Mouse (Mus musculus) midbrain, embryonic 15.5 days (tissue): ENCODE results near the gene Gm20388. TPM values are rescaled to one million over a fixed set of nuclear protein-coding genes. Genes with fewer than 3 reads are reported as not detected.

Experiments
- ATAC-seq: fragments of 200-750 bp; cut with Nextera tagmentation; replicated peaks from 2 replicates; pipeline ENCODE4 v1.8.0; 2017; ENCODE audit warnings: moderate TSS enrichment
- H3K27ac ChIP-seq: fragments of 300-500 bp; sonication (generic); 2 replicates; pipeline ENCODE4 v1.5.1; 2015; ENCODE audit warnings: mild to moderate bottlenecking, inconsistent platforms
- H3K27me3 ChIP-seq: fragments of 300-500 bp; sonication (generic); replicated peaks from 2 replicates; pipeline ENCODE4 v1.6.1; 2015; ENCODE audit warnings: inconsistent platforms
- H3K36me3 ChIP-seq: fragments of 300-500 bp; sonication (generic); replicated peaks from 2 replicates; pipeline ENCODE4 v1.6.1; 2015; ENCODE audit warnings: inconsistent platforms
- H3K4me1 ChIP-seq: fragments of 300-500 bp; sonication (generic); 2 replicates; pipeline ENCODE4 v1.6.1; 2015; ENCODE audit warnings: inconsistent platforms
- H3K4me2 ChIP-seq: fragments of 300-500 bp; sonication (generic); 2 replicates; pipeline ENCODE4 v1.6.1; 2015; ENCODE audit warnings: inconsistent platforms, mild to moderate bottlenecking, moderate library complexity
- H3K4me3 ChIP-seq: fragments of 300-500 bp; sonication (generic); 2 replicates; pipeline ENCODE4 v1.5.1; 2015; ENCODE audit warnings: mild to moderate bottlenecking, inconsistent platforms
- H3K9ac ChIP-seq: fragments of 300-500 bp; sonication (generic); 2 replicates; pipeline ENCODE4 v1.6.1; 2015; ENCODE audit warnings: mild to moderate bottlenecking, inconsistent platforms
- H3K9me3 ChIP-seq: fragments of 300-500 bp; sonication (generic); 2 replicates; pipeline ENCODE4 v1.6.1; 2016; ENCODE audit warnings: inconsistent platforms
- WGBS: fragments of 180-500 bp; shearing (Covaris S2); methylation state at CpG from one replicate; pipeline ENCODE4 v1.1.7; 2015; ENCODE audit warnings: mixed read lengths; 5-methylcytosine and 5-hydroxymethylcytosine counted together
- polyA plus RNA-seq: library from polyadenylated mRNA; unstranded; fragments of >200 nt; fragmentation: Nextera tagmentation; extraction: Ambion mirVana; gene quantifications from 2 replicates; pipeline ENCODE4 v1.2.1, GENCODE M21; 2015

Gm20388 gene
- polyA plus RNA-seq, 1 experiment from 2014 or later: 5.6 TPM

DNA sequence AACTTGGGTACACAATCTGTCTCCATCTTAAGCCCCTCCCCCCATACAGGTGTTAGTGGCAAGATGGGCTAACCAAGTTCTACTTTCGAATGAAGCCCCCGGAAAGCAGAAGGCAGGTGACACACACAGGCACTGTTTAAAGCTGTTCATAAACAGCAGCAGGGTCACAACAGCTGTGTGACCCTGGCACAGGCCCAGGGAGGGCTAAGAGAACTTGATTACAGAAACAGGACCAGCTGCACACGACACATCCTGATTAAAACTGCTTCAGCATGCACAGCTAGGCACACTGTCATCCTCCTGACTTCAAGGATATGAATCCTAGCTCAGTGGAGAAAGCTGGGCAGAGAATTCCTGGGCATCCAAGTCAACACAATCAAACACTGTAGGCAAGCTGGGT lies 1551.5 kb downstream of the Gm20388 start:
- ATAC-seq: no peak
- Histone ChIP-seq H3K36me3 (no peaks in the 10 kb centered on the region), H3K9me3 (no peaks in the 10 kb centered on the region), H3K4me1 (no peaks in the 10 kb centered on the region), H3K4me3 (no peak overlapping the region), H3K27me3 (no peaks in the 10 kb centered on the region), H3K4me2 (no peak overlapping the region), H3K27ac (no peak overlapping the region), H3K9ac (no peak overlapping the region)
- 78% methylated on average over 3 of the region's 3 CpGs for WGBS

DNA sequence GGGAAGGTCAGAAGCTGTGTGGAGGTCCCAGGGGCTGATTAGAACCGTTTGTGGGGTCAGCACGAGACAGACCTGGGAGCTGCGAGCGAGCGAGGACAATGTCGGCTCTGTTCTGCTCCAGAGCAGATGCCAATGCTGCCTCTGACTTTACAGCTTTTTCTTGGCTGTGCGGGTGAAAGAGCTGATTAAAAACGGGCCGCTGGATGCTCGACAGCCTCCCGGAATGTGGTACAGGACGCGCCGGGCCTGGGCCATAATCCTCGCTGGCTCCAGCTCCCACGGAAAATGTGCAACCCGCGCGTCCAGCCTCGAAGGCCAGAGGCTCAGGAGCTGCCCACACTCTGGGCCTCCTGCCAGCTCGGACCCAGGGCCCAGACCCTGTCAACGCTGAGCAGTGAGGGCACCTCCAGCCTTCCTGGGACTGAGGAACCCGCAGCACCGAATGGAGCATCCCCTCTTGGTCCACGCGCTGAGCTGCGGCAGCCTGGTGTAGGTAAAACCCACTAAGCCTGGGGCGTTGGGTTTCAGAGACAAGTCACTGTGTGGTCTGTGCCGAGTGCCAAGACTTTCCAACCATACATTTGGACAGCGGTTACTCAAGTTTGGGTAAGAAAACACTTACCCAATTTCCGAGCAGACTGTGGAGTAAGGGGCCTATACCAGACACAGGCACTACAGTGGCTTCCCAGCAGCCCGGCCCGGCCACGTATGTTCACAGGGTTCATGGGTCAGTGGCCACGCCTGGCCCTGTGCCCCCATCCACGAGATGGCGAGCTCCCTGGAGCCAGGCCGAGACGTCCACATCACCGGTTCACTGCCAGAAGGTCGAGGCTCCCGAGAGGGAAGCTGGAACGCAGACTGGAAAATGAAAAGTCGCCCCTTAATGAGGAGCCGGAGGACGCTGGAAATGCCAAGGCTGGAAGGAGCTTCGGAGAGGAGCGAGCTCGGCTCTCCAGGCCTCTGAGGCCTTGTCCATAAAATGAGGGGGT lies 1557.7 kb downstream of the Gm20388 start:
- no peaks in the 10 kb centered on the region for H3K36me3 ChIP-seq
- H3K4me3 ChIP-seq: no peak overlapping the region
- WGBS: 72% methylated on average over 49 of the region's 49 CpGs
- no peak for ATAC-seq
- no peak overlapping the region for H3K9ac ChIP-seq
- H3K9me3 ChIP-seq: no peaks in the 10 kb centered on the region
- H3K4me2 ChIP-seq: no peak overlapping the region
- no peaks in the 10 kb centered on the region for H3K27me3 ChIP-seq
- H3K4me1 ChIP-seq: no peaks in the 10 kb centered on the region
- no peak overlapping the region for H3K27ac ChIP-seq

DNA sequence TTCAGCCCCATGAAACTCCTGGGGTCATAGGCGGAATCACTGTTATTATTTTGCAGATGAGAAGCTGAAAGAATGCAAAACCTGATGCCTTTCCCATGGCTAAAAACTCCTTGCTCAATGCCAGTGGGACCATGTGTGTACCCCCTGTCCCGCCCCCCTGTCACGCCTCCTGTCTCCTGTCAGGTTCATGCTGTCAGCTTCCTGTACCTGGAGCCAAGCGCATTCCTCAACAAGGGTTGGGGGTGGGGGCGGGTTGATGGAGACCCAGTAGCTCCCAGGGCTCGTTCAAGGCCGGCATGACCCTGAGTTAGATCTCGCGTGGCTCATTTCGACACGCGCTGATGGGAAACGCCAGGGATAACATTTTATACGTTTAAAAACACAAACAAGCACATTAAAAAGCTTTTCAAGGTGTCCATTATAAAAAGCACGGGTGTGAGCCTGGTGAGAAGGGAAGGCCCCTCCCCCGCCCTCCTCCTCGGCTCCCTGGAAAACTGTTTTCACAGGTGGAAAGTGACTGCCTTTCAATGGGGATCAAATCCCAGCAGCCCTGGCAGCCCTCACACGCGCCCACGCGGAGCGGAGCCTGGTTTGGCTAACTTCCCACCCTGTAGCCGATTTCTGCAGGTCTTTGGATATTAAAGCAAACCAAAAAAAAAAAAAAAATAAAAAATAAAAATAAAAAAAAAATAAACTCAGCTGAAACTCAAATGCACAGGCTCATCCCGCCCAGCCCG lies 1563.7 kb downstream of the Gm20388 start:
- peaks cover 38% of the 10 kb centered on the region for H3K27me3 ChIP-seq
- no peak overlapping the region for H3K4me3 ChIP-seq
- ATAC-seq: no peak
- H3K9ac ChIP-seq: no peak overlapping the region
- no peak overlapping the region for H3K27ac ChIP-seq
- no peaks in the 10 kb centered on the region for H3K9me3 ChIP-seq
- 16% methylated on average over 25 of the region's 25 CpGs for WGBS
- no peaks in the 10 kb centered on the region for H3K36me3 ChIP-seq
- H3K4me1 ChIP-seq: peaks cover 3% of the 10 kb centered on the region; the same call in 1 of the 2 replicates
- no peak overlapping the region for H3K4me2 ChIP-seq

DNA sequence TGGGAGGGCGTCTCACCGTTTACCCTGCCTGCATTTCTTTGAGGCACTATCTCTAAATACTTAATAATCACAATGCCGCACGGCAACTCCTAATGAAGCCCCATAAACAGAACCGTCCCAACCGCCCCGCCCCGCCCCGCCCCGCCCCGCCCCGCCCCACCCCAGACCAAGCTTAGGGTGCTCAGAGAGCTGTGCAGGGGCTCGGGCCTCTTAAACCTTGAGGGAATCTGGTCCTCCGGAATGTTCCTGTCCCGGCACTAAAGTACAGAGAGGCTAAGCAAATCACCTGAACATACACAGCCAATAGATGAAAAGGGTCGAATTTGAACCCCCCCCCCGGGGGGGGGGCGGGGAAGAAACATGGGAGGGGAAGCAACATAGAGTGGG lies 1564.2 kb downstream of the Gm20388 start:
- no peak overlapping the region for H3K4me2 ChIP-seq
- H3K4me1 ChIP-seq: peaks cover 7% of the 10 kb centered on the region
- no peaks in the 10 kb centered on the region for H3K36me3 ChIP-seq
- WGBS: 2% methylated on average over 18 of the region's 18 CpGs
- ATAC-seq: no peak
- H3K9me3 ChIP-seq: no peaks in the 10 kb centered on the region
- H3K27me3 ChIP-seq: peaks cover 41% of the 10 kb centered on the region
- H3K9ac ChIP-seq: no peak overlapping the region
- H3K27ac ChIP-seq: no peak overlapping the region
- no peak overlapping the region for H3K4me3 ChIP-seq

DNA sequence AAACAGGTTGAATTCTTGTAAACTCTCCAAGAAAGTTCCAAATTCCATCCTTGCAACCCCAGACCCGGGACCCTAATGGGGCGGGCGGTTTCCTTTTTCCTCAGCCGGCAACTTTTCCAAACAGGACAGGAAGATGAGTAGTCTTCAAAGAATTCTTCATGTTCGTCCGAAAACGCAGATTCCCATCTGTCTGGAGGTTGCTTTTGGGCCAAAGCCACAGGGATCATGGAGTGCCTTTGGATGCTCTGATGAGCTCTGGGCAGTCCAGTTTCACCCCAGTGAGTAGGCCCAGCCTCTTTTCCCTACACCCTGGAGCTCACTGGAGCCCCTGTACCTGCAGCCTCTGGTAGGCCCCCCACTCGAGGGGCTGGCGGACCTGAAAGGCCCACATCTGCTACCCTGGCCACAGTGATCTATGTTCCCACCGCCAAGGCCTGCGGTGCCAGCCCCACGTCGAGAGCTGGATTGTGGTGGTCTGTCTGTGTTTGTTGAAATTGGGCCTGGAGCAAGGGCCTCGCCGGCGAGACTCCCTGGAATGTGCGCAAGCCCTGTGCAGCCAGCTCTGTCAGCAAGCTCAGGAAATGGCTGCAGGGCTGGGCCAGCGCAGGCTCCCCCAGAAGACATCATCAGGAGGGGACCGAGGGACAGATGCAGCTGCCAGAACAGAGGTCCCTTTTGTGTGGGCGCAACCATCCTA lies 1567.4 kb downstream of the Gm20388 start:
- Histone ChIP-seq H3K9ac (no peak overlapping the region), H3K4me3 (no peak overlapping the region), H3K9me3 (no peaks in the 10 kb centered on the region), H3K27ac (no peak overlapping the region), H3K4me2 (no peak overlapping the region), H3K4me1 (peaks cover 16% of the 10 kb centered on the region), H3K27me3 (peaks cover 50% of the 10 kb centered on the region), H3K36me3 (no peaks in the 10 kb centered on the region)
- ATAC-seq: no peak
- WGBS: 76% methylated on average over 20 of the region's 20 CpGs

DNA sequence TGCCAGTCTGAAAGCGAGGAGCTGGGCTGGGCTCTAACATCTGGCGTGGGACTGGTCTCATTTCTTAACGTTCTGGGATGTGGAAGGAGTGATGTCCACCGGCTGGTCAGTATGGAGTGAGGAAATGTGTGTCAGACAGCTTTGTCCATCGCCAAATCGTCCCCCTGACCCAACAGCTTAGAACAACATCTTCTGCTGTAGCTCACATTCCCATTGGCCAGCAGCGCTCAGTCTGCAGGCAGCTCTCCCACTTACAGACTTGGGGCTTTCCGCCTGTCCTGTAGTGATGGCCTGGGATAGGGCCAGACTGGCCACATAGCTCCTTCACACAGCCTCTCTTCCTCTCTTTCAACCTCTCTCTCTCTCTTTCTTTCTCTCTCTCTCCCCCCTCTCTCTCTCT lies 1568.5 kb downstream of the Gm20388 start:
- ATAC-seq: no peak
- no peak overlapping the region for H3K4me3 ChIP-seq
- peaks cover 51% of the 10 kb centered on the region for H3K27me3 ChIP-seq
- no peaks in the 10 kb centered on the region for H3K9me3 ChIP-seq
- H3K4me1 ChIP-seq: peaks cover 16% of the 10 kb centered on the region
- H3K36me3 ChIP-seq: no peaks in the 10 kb centered on the region
- no peak overlapping the region for H3K9ac ChIP-seq
- no peak overlapping the region for H3K4me2 ChIP-seq
- 90% methylated on average over 8 of the region's 8 CpGs for WGBS
- H3K27ac ChIP-seq: no peak overlapping the region

DNA sequence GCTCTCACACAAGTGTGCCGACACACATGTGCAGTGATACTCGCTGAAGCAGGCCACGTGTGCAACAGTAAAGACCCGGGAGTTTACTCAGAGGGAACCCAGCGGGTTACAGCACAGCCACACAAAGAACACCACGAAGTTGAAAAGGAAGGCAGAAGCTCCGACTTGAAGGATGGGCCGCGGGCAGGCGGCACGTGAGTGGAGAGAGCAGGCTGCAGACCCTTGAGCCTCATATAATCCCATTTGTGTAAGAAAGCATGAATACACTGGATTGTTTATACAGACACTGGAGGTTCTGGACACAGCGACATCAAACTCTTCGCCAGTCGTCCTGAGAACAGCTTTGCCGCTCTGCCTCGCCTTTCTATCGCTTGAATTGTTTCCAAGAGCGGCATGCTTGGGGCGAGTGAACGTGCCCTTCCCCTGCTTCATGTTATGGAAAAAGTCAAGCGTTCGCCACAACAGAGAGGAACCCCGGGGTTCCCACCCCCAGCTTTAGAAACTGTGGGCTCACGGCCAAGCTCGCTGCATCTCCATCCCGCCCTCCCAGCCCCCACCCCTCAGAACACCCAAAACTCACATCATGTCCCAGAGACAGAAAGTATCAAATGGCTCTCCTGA lies 1569.9 kb downstream of the Gm20388 start:
- peak; percentile 27; the same call in 1 of the 2 replicates for ATAC-seq

DNA sequence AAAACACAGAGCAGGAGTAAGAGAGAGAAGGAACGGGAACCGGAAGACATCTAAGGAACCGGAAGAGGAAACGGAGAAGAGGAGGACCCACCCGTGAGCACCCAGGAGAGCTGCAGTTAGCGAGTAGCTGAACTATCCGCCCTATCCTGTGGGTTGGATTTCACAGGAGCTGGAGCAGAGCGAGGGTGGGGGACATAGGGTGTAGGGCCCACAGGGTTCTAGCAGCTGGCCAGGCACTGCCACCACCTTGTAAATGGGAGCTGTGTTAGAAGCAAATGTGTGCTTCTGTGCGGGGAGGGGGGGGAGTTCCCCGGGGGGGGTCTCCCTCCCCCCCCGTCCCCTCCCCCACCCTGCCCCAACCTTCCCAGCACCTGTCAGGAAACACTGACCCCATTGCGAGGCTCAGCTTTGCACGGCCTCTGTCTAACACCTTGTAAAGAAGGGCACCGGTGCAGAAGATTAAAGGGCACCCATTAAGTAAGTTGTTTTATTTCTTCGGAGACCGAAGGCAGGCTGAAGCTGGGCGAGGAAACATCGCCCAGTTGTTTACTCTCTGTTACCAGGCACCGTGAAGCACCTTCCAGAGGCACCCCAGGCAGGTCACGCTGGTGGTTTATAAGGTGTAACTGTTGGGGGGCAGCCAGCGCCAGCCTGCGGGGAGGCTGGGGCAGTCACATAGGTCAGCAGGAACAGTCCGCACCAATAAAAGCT lies 1573.6 kb downstream of the Gm20388 start:
- H3K27me3 ChIP-seq: peaks cover 19% of the 10 kb centered on the region; the same call in 1 of the 2 replicates
- no peak overlapping the region for H3K4me2 ChIP-seq
- peaks cover 13% of the 10 kb centered on the region for H3K4me1 ChIP-seq
- WGBS: 79% methylated on average over 22 of the region's 23 CpGs
- H3K27ac ChIP-seq: no peak overlapping the region
- H3K9ac ChIP-seq: no peak overlapping the region
- no peak for ATAC-seq
- H3K4me3 ChIP-seq: no peak overlapping the region
- no peaks in the 10 kb centered on the region for H3K9me3 ChIP-seq
- no peaks in the 10 kb centered on the region for H3K36me3 ChIP-seq

More for the DNA sequence above, 1569.9 kb downstream of the Gm20388 start:
- Histone ChIP-seq H3K4me3 (no peak overlapping the region), H3K9ac (no peak overlapping the region), H3K27ac (no peak overlapping the region), H3K9me3 (no peaks in the 10 kb centered on the region), H3K4me2 (peak overlapping the region; percentile 33; the same call in 1 of the 2 replicates), H3K36me3 (no peaks in the 10 kb centered on the region), H3K4me1 (peaks cover 16% of the 10 kb centered on the region), H3K27me3 (peaks cover 40% of the 10 kb centered on the region)
- WGBS: 10% methylated on average over 26 of the region's 26 CpGs

DNA sequence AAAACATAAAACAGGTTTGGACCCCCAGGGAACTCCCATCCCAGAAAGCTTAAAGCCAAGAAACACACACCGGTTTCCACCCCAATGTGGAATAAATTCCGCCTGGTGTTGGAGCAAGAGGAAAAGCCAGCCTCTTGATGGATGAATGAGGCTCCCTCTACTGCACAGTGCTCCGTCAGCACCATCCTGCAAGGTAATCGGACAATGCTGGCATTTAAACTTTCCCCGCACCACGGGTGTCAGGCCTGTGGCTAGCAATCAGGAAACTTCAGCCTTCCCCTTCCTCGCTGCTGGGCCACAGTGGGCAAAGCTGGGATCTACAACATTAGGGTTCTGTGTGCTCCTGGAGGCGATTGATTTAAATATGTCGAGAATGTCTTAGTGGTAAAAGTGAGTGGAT lies 1581.0 kb downstream of the Gm20388 start:
- no peak for ATAC-seq
- Histone ChIP-seq H3K9ac (no peak overlapping the region), H3K9me3 (no peaks in the 10 kb centered on the region), H3K36me3 (no peaks in the 10 kb centered on the region), H3K4me3 (no peak overlapping the region), H3K4me2 (no peak overlapping the region), H3K4me1 (no peaks in the 10 kb centered on the region), H3K27me3 (no peaks in the 10 kb centered on the region), H3K27ac (no peak overlapping the region)
- 64% methylated on average over 9 of the region's 9 CpGs for WGBS

DNA sequence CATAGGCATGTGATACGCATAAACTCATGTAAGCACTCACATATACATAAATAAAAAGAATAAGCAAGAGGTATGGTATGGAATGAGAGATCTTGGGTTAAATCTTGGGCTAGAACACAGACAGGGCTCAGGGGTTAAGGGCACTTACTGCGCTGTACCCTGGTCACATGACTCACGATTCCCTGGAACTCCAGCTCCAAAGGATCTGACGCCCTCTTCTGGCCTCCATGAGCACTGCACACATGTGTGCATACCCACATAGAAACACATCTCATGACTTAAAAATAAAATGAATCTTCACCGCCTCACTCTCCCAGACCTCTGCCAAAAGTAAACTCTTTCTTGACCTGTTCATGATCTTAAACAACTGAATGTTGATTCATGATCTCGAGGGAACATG lies 1587.0 kb downstream of the Gm20388 start:
- H3K4me2 ChIP-seq: no peak overlapping the region
- H3K36me3 ChIP-seq: no peaks in the 10 kb centered on the region
- no peaks in the 10 kb centered on the region for H3K4me1 ChIP-seq
- no peaks in the 10 kb centered on the region for H3K9me3 ChIP-seq
- no peak for ATAC-seq
- no peak overlapping the region for H3K4me3 ChIP-seq
- H3K9ac ChIP-seq: no peak overlapping the region
- no peak overlapping the region for H3K27ac ChIP-seq
- no peaks in the 10 kb centered on the region for H3K27me3 ChIP-seq
- WGBS: 81% methylated on average over 6 of the region's 6 CpGs

DNA sequence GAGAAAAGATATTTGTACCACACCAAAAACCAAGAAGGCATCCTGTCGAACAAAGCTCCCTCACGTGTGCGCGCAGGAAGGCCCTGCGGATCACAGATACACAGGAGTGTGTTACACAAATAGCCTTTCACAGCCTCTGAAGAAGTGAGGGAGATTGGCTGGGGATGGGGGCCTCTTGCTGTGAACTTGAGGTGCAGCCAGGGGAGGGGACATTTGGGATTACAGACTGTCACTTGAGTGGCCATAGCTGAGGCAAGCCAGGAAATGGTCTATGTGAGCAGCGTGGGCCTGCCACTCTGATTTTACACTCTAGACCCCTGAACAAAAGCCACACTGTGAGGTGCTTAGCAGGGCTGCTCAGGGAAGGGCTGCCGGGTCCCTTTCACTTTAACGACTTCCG lies 1601.1 kb downstream of the Gm20388 start:
- WGBS: 43% methylated on average over 9 of the region's 9 CpGs
- H3K4me2 ChIP-seq: no peak overlapping the region

More for the DNA sequence above, 1601.1 kb downstream of the Gm20388 start:
- Histone ChIP-seq H3K36me3 (no peaks in the 10 kb centered on the region), H3K27me3 (peaks cover 31% of the 10 kb centered on the region), H3K9me3 (no peaks in the 10 kb centered on the region), H3K27ac (no peak overlapping the region), H3K4me1 (peaks cover 2% of the 10 kb centered on the region; the same call in 1 of the 2 replicates), H3K4me3 (no peak overlapping the region), H3K9ac (no peak overlapping the region)
- ATAC-seq: no peak
